Mouse (Mus musculus): ENCODE results near the gene Tgm3. TPM values are rescaled to one million over a fixed set of nuclear protein-coding genes. Genes with fewer than 3 reads are reported as not detected.

Tgm3 gene
- total RNA-seq (2021), result under 1 TPM; 0.88 to 0.91 TPM
- long read RNA-seq, experiment 1, result 0 reads
- long read RNA-seq, experiment 2, result 0 reads

GRCm38 (mm10) chr2:130012026-130012425, at the start of gene Tgm3:
Gene Tgm3 (plus strand): TSS chr2:130012349.
- no peak for DNase-seq (ENCODE audit: low spot score in 2 of 2)

- no peak for DNase-seq (ENCODE audit: low spot score in 2 of 2)
These were observed 31.5 kb upstream of the Tgm3 start for GRCm38 (mm10) chr2:129980608-129981007.

- DNase-seq (ENCODE audit: low spot score in 2 of 2), result no peak
These were observed 24.6 kb upstream of the Tgm3 start for GRCm38 (mm10) chr2:129987527-129988045.

- no peak for DNase-seq (ENCODE audit: low spot score in 2 of 2)
These were observed 22.5 kb upstream of the Tgm3 start for GRCm38 (mm10) chr2:129989646-129990045.

DNA sequence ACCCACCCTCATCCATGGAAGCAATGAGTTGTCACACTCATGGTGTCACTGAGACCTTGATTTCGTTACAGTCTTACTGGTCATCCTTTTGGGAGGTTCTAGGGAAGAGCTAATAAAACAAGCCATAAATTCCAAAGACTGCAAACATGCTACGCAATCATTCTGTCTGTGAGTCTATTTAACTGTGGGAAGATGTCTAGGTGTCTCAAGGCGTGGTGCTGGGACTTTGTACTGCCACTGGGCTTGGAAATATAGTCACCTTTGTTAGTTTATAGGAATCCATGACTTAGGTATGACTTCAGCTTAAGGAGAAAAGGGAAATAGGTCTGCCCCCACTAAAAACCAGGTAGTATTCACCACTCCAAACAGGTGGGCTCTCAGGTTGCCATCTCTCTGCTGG, 17.7 kb upstream of the Tgm3 start:
- no peak for DNase-seq (ENCODE audit: low spot score in 2 of 2)

GRCm38 (mm10) chr2:129998476-129998875, 13.7 kb upstream of the Tgm3 start:
- peak; percentile 78 to 92 for DNase-seq (ENCODE audit: low spot score in 2 of 2)

GRCm38 (mm10) chr2:129999296-129999695, 12.9 kb upstream of the Tgm3 start:
- DNase-seq (ENCODE audit: low spot score in 2 of 2), result no peak

GRCm38 (mm10) chr2:130000601-130001000, 11.5 kb upstream of the Tgm3 start:
- peak in 1 of 2 experiments; percentile 23 for DNase-seq (ENCODE audit: low spot score in 2 of 2)

GRCm38 (mm10) chr2:130004046-130004445, 8.1 kb upstream of the Tgm3 start:
- no peak for DNase-seq (ENCODE audit: low spot score in 2 of 2)

- DNase-seq (ENCODE audit: low spot score in 2 of 2), result no peak
These were observed 2.8 kb upstream of the Tgm3 start for GRCm38 (mm10) chr2:130009371-130009770.

GRCm38 (mm10) chr2:130013646-130014045, 1.5 kb downstream of the Tgm3 start:
- no peak for DNase-seq (ENCODE audit: low spot score in 2 of 2)

DNA sequence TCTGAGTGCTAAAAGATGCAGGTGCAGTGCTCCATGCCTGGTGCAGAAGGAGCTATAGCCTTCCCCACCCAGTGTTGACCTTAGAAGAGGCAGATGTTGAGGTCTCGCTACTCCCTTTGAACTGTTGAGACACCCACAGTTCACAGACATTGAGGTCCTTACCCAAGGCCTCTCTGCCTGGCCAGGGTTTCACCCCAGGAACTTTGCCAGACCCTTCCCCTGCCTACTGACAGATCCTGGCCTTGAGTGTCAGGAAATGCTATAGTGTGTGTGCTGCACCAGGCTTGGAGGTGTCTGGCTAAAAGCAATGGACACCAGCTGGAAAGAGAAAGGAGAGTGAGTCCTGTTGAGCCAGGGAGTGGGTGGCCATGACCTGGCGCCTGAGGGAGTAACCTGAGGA, 3.0 kb downstream of the Tgm3 start:
- no peak for DNase-seq (ENCODE audit: low spot score in 2 of 2)

GRCm38 (mm10) chr2:130018084-130018483, 5.9 kb downstream of the Tgm3 start:
- no peak for DNase-seq (ENCODE audit: low spot score in 2 of 2)

DNA sequence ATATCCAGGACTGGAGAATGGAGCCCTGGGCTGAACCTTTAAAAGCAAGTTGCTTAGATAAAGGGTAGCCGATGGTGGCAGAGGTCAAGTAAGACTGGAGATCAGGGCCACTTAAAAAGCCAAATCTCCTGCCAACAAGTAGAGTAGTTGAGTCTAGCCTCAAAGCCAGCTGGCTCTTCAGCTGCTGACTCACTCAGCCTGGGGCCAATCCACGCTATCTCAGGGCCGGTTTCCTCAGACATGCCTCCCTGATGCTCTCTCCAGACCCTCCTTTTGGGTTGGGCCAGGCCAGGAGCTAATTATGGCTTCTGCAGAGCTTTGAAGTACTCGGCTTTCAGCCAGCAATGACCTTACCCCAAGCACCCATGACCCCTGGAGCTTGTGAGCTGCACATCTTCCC, 15.7 kb downstream of the Tgm3 start:
- DNase-seq (ENCODE audit: low spot score in 2 of 2), result no peak

DNA sequence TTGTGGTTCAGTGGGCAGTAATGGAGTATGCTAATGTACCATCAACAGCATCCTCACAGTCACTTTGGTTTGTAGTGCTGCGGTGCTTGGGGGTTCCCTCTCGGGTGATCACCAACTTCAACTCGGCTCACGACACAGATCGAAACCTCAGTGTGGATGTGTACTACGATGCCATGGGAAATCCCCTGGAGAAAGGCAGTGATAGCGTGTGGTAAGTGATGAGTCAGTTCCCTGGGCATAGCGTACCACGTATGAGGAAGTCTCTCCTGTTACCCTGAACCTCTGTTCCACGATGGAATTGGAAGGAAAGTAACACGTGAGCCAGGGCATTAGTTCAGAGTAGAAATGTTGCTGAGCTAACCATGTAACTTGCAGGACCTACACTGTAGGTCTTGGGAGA, 17.7 kb downstream of the Tgm3 start:
- no peak for DNase-seq (ENCODE audit: low spot score in 2 of 2)

GRCm38 (mm10) chr2:130032661-130033060, 20.5 kb downstream of the Tgm3 start:
- peak in 1 of 2 experiments; percentile 52 for DNase-seq (ENCODE audit: low spot score in 2 of 2)

GRCm38 (mm10) chr2:130036846-130037245, 24.7 kb downstream of the Tgm3 start:
- DNase-seq (ENCODE audit: low spot score in 2 of 2), result peak in 1 of 2 experiments; percentile 18

DNA sequence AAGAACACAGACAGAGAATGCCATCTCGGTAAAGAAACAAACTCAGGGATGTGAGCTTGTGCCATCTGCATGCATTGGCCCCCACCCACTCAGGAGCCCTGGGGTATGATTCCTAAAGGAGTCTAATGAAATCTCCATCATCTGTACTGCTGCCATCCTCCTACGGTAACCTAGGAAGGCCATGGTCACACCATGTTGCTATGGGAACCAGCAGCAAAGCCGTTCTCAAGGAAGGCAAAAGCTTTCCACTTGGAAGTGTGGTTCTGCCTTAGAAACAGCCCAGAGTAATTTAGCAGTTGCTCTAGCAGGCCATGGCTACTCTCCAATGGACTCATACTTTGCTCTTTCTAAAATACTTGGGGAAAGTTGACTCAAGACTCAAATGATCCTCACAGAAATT, 26.8 kb downstream of the Tgm3 start:
- no peak for DNase-seq (ENCODE audit: low spot score in 2 of 2)

DNA sequence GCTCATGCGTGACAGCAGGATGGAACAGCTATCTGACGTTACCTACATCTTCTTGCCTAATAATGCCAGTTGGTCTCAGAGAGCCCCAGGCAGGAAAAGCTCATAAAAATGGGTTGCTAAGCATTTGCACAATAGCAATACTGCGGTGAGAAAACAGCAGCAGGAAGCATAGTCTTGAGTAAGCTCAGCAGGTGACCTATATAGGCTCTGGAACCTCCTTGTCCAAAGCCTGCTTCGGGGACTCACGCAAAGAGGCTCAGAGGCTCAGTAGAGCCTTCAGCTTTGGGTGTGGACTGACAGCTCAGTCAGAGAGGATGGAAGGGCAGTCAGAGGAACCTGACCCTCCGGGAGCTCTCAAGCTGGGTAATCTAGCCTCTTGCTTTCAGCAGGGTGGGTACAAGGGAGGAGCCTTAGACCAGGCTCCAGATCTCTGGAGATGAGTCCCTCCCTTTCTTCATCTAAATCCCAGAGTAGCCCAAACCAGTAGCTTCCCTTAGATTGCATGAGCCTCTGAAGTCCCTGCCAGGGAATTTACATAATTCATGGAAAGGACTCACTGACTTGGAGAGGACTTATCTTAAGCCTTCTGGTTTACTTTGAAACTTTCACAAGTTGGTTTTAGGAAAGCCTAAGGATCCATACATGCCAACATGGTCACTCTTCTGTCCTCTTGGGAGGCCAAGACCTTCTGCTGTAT, 28.2 kb downstream of the Tgm3 start:
- DNase-seq (ENCODE audit: low spot score in 2 of 2), result no peak

GRCm38 (mm10) chr2:130043835-130044234, 31.7 kb downstream of the Tgm3 start:
- DNase-seq (ENCODE audit: low spot score in 2 of 2), result no peak

DNA sequence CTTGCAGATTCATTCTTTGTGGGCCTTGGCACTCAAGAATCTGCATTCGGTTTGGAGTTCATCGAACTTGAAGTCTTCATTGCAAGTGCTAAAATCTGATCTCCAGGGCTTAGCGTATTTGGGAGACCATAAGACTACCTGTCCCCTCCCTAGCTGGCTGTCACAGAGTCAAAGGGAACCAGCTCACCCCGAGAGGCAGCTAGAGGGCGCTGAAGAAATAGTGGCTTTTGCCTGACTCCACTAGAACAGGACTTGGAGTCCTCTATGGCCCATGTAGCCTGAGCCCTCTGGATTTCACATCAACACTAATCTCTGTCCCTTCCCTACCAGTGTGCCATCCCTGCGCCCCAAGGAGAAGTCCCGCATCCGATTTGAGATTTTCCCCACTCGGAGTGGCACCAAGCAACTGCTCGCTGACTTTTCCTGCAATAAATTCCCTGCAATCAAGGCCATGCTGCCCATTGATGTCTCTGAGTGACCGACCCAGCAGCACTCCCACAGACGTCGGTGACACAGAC, 35.8 kb downstream of the Tgm3 start:
- no peak for DNase-seq (ENCODE audit: low spot score in 2 of 2)

DNA sequence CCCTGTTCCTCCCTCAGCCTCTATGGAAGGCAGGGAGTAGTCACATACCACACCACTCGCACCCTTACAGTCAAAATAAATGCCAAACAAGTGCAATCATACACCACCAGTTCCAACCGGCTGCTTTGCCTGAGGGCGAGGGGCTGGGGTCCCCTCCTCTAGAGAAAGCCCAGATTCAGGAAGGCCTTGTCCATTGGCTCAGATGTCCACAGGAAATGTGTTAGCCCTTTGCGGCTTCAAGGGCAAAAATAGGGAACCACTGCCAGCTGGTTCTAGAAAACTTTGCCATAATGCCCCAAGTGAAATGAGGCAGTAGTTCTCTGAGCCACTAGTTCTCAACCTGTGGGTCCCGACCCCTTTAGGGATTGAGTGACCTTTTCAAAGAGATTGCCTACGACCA, 36.6 kb downstream of the Tgm3 start:
- DNase-seq (ENCODE audit: low spot score in 2 of 2), result no peak

- DNase-seq (ENCODE audit: low spot score in 2 of 2), result peak in 1 of 2 experiments; percentile 68
These were observed 46.0 kb downstream of the Tgm3 start for GRCm38 (mm10) chr2:130058149-130058548.

Data from layer of hippocampus, postnatal 14 days (tissue).